ENCODE assay signal across 11 mouse cellular contexts in genomic region chr2:71250841-71251240, GRCm38 (mm10). TPM values are rescaled to one million over a fixed set of nuclear protein-coding genes. Genes with fewer than 3 reads are reported as not detected.
A peak's percentile ranks its signal among the peaks of the same experiment; 100 is the strongest.
DNase-seq lines count a peak whose midpoint lies in the region; ATAC-seq lines count a peak whose summit lies in the region.
"Had no signal": no experiment of that assay in that cellular context is flagged by ENCODE, and none has a peak within 500 bp of the region (broad histone marks: within the 10 kb centered on the region; RNA-seq: fewer than 3 reads in every experiment).

No protein-coding gene starts in this region.

- WGBS in kidney, embryonic 16.5 days = 71% methylated on average over 5 of the region's 5 CpGs

- no peaks in the 10 kb centered on the region for H3K9me3 ChIP-seq in kidney, embryonic 16.5 days (ENCODE audit: low read length)

- no peak overlapping the region for H3K4me3 ChIP-seq in kidney, embryonic 16.5 days (ENCODE audit: low read length)

- H3K4me1 ChIP-seq in kidney, embryonic 16.5 days (ENCODE audit: insufficient read depth, low read length) = no peaks in the 10 kb centered on the region

- no peak for ATAC-seq in kidney, embryonic 16.5 days (ENCODE audit: low FRiP score, low TSS enrichment)

- peak; percentile 32 for DNase-seq in adrenal gland, postnatal 14 days
- DNase-seq in adrenal gland, postnatal 10 days = no peak
- DNase-seq in kidney, adult 11 months = peak; percentile 15
- DNase-seq in retina, embryonic 14.5 days (ENCODE audit: low spot score) = peak; percentile 44
- no peak for DNase-seq in retina, postnatal 1 day
- no peak for DNase-seq in right cerebral cortex, postnatal 10 days (ENCODE audit: low spot score in 2 of 2)
- no peak for DNase-seq in frontal cortex, postnatal 14 days (ENCODE audit: low spot score in 2 of 2)
- DNase-seq: adrenal gland, postnatal 25 days; gastrocnemius, postnatal 10 days; lung, postnatal 4 days had no signal

- no peak overlapping the region for H3K9ac ChIP-seq in kidney, embryonic 16.5 days (replicated peaks; ENCODE audit: low read length)

- peaks cover 48% of the 10 kb centered on the region for H3K36me3 ChIP-seq in kidney, embryonic 16.5 days (ENCODE audit: insufficient read depth, low read length)

- H3K27ac ChIP-seq in kidney, embryonic 16.5 days (ENCODE audit: low read length) = no peak overlapping the region

- H3K4me2 ChIP-seq in kidney, embryonic 16.5 days (replicated peaks; ENCODE audit: low read depth, low read length) = no peak overlapping the region

- no peaks in the 10 kb centered on the region for H3K27me3 ChIP-seq in kidney, embryonic 16.5 days (ENCODE audit: insufficient read depth, low read length)

RNA-seq across cellular contexts. Expression of gene Dync1i2, which starts 39.3 kb away (rescaled TPM):
- total RNA-seq in adrenal gland, postnatal 14 days (2021) = 84.0 and 84.5 TPM in 2 replicates
- 10 to 100 TPM; 78.0 to 83.9 TPM for total RNA-seq in adrenal gland, postnatal 10 days (2021)
- polyA plus RNA-seq in kidney, embryonic 16.5 days (2015; fragmentation: Nextera tagmentation; extraction: Ambion mirVana) = 76.1 and 85.8 TPM in 2 replicates

Comparison
In these comparisons a context has a peak if more than half of its experiments do, and no peak if none do; other contexts are left out.
1. DNase-seq: peak in adrenal gland, postnatal 14 days (single experiment), kidney, adult 11 months (single experiment) and retina, embryonic 14.5 days (single experiment); none in adrenal gland, postnatal 10 days (single experiment), retina, postnatal 1 day (single experiment), right cerebral cortex, postnatal 10 days (0 of 2) and frontal cortex, postnatal 14 days (0 of 2).